Mouse (Mus musculus) hindbrain, embryonic 11.5 days (tissue): ENCODE results near the gene Tex33. TPM values are rescaled to one million over a fixed set of nuclear protein-coding genes. Genes with fewer than 3 reads are reported as not detected.

Experiments
- ATAC-seq: fragments of 200-750 bp; cut with Nextera tagmentation; 2 replicates; pipeline ENCODE4 v1.8.0; 2017; ENCODE audit warnings: mild to moderate bottlenecking, moderate TSS enrichment, moderate library complexity; ENCODE audit not compliant: low FRiP score
- DNase-seq: peaks from one replicate; pipeline ENCODE4 v3.0.0-alpha.2; 2015; ENCODE audit warnings: low spot score
- H3K27ac ChIP-seq: fragments of 300-500 bp; sonication (generic); 2 replicates; pipeline ENCODE4 v1.5.1; 2014; ENCODE audit warnings: mild to moderate bottlenecking, low read depth, low read length
- H3K27me3 ChIP-seq: fragments of 300-500 bp; sonication (generic); 2 replicates; pipeline ENCODE4 v1.6.1; 2014; ENCODE audit warnings: mild to moderate bottlenecking, low read length, moderate library complexity, mixed read lengths; ENCODE audit not compliant: control insufficient read depth, insufficient read depth
- H3K36me3 ChIP-seq: fragments of 300-500 bp; sonication (generic); 2 replicates; pipeline ENCODE4 v1.6.1; 2014; ENCODE audit warnings: mild to moderate bottlenecking, low read length, moderate library complexity, mixed read lengths; ENCODE audit not compliant: control insufficient read depth, insufficient read depth
- H3K4me1 ChIP-seq: fragments of 300-500 bp; sonication (generic); replicated peaks from 2 replicates; pipeline ENCODE4 v1.6.1; 2014; ENCODE audit warnings: low read length, mixed read lengths; ENCODE audit not compliant: control insufficient read depth, insufficient read depth
- H3K4me2 ChIP-seq: fragments of 300-500 bp; sonication (generic); replicated peaks from 2 replicates; pipeline ENCODE4 v1.6.1; 2014; ENCODE audit warnings: mild to moderate bottlenecking, low read depth, low read length
- H3K4me3 ChIP-seq: fragments of 300-500 bp; sonication (generic); 2 replicates; pipeline ENCODE4 v1.5.1; 2014; ENCODE audit warnings: low read depth, low read length
- H3K9ac ChIP-seq: fragments of 300-500 bp; sonication (generic); 2 replicates; pipeline ENCODE4 v1.6.1; 2014; ENCODE audit warnings: low read depth, low read length
- H3K9me3 ChIP-seq: fragments of 300-500 bp; sonication (generic); 2 replicates; pipeline ENCODE4 v1.6.1; 2016; ENCODE audit warnings: low read length; ENCODE audit not compliant: control insufficient read depth
- WGBS: fragments of 180-500 bp; shearing (Covaris S2); extraction: QIAGEN DNeasy Blood & Tissue Kit; methylation state at CpG from one replicate; pipeline ENCODE4 v1.1.7; 2014; 5-methylcytosine and 5-hydroxymethylcytosine counted together
- polyA plus RNA-seq: library from polyadenylated mRNA; unstranded; fragments of >200 nt; fragmentation: Nextera tagmentation; extraction: Ambion mirVana; gene quantifications from 2 replicates; pipeline ENCODE4 v1.2.1, GENCODE M21; 2014

The Tex33 gene
- polyA plus RNA-seq, 1 experiment from 2014 or later: not detected

GRCm38 (mm10) chr15:78377859-78378258, 17.9 kb downstream of the Tex33 start:
- no peak overlapping the region for H3K4me2 ChIP-seq
- H3K4me3 ChIP-seq: no peak overlapping the region
- WGBS: 87% methylated on average over 10 of the region's 10 CpGs
- no peak overlapping the region for H3K27ac ChIP-seq
- H3K36me3 ChIP-seq: no peaks in the 10 kb centered on the region
- ATAC-seq (no peak), DNase-seq (no peak)
- H3K4me1 ChIP-seq: no peaks in the 10 kb centered on the region
- H3K9ac ChIP-seq: no peak overlapping the region
- no peaks in the 10 kb centered on the region for H3K9me3 ChIP-seq
- no peaks in the 10 kb centered on the region for H3K27me3 ChIP-seq

GRCm38 (mm10) chr15:78374204-78374603, 21.5 kb downstream of the Tex33 start:
- H3K4me3 ChIP-seq: no peak overlapping the region
- no peaks in the 10 kb centered on the region for H3K36me3 ChIP-seq
- no peaks in the 10 kb centered on the region for H3K4me1 ChIP-seq
- DNase-seq (no peak), ATAC-seq (no peak)
- peaks cover 5% of the 10 kb centered on the region; the same call in 1 of the 2 replicates for H3K27me3 ChIP-seq
- no peak overlapping the region for H3K9ac ChIP-seq
- no peak overlapping the region for H3K4me2 ChIP-seq
- no peak overlapping the region for H3K27ac ChIP-seq
- no peaks in the 10 kb centered on the region for H3K9me3 ChIP-seq
- 78% methylated on average over 3 of the region's 3 CpGs for WGBS

GRCm38 (mm10) chr15:78372796-78373195, 22.9 kb downstream of the Tex33 start:
- no peak for ATAC-seq
- no peaks in the 10 kb centered on the region for H3K4me1 ChIP-seq
- H3K9me3 ChIP-seq: no peaks in the 10 kb centered on the region
- H3K4me2 ChIP-seq: no peak overlapping the region
- WGBS: 76% methylated on average over 3 of the region's 3 CpGs
- no peak overlapping the region for H3K9ac ChIP-seq
- H3K4me3 ChIP-seq: no peak overlapping the region
- H3K27me3 ChIP-seq: peaks cover 9% of the 10 kb centered on the region; the same call in 1 of the 2 replicates
- no peak for DNase-seq
- no peak overlapping the region for H3K27ac ChIP-seq
- H3K36me3 ChIP-seq: no peaks in the 10 kb centered on the region

GRCm38 (mm10) chr15:78369641-78370040, 26.1 kb downstream of the Tex33 start:
- DNase-seq (no peak), ATAC-seq (no peak)
- Histone ChIP-seq H3K4me3 (no peak overlapping the region), H3K4me1 (no peaks in the 10 kb centered on the region), H3K27me3 (peaks cover 9% of the 10 kb centered on the region; the same call in 1 of the 2 replicates), H3K9me3 (no peaks in the 10 kb centered on the region), H3K4me2 (no peak overlapping the region), H3K27ac (no peak overlapping the region), H3K36me3 (no peaks in the 10 kb centered on the region), H3K9ac (no peak overlapping the region; the same call in 1 of the 2 replicates)
- WGBS: 36% methylated on average over 1 of the region's 1 CpGs

GRCm38 (mm10) chr15:78368926-78369346, 26.8 kb downstream of the Tex33 start:
- Histone ChIP-seq H3K4me1 (no peaks in the 10 kb centered on the region), H3K9me3 (no peaks in the 10 kb centered on the region), H3K4me3 (no peak overlapping the region), H3K36me3 (no peaks in the 10 kb centered on the region), H3K27ac (no peak overlapping the region), H3K9ac (no peak overlapping the region), H3K27me3 (peaks cover 9% of the 10 kb centered on the region; the same call in 1 of the 2 replicates), H3K4me2 (no peak overlapping the region)
- DNase-seq (peak; percentile 77), ATAC-seq (no peak)
- WGBS: 15% methylated on average over 8 of the region's 8 CpGs

- Histone ChIP-seq H3K4me1 (no peaks in the 10 kb centered on the region), H3K36me3 (no peaks in the 10 kb centered on the region)
- 70% methylated on average over 3 of the region's 3 CpGs for WGBS
Measured at GRCm38 (mm10) chr15:78367811-78368210, 27.9 kb downstream of the Tex33 start.

GRCm38 (mm10) chr15:78366875-78367274, 28.8 kb downstream of the Tex33 start:
- no peak for ATAC-seq
- H3K27ac ChIP-seq: no peak overlapping the region
- no peaks in the 10 kb centered on the region for H3K4me1 ChIP-seq
- no peak overlapping the region for H3K9ac ChIP-seq
- H3K9me3 ChIP-seq: no peaks in the 10 kb centered on the region
- peaks cover 9% of the 10 kb centered on the region; the same call in 1 of the 2 replicates for H3K27me3 ChIP-seq
- 86% methylated on average over 8 of the region's 8 CpGs for WGBS
- H3K4me3 ChIP-seq: no peak overlapping the region
- no peak for DNase-seq
- H3K36me3 ChIP-seq: no peaks in the 10 kb centered on the region
- H3K4me2 ChIP-seq: no peak overlapping the region

More at GRCm38 (mm10) chr15:78367811-78368210, 27.9 kb downstream of the Tex33 start:
- H3K27ac ChIP-seq: no peak overlapping the region
- ATAC-seq: no peak
- H3K4me2 ChIP-seq: no peak overlapping the region
- H3K9me3 ChIP-seq: no peaks in the 10 kb centered on the region
- no peak overlapping the region for H3K4me3 ChIP-seq
- H3K9ac ChIP-seq: no peak overlapping the region
- DNase-seq: no peak
- H3K27me3 ChIP-seq: peaks cover 9% of the 10 kb centered on the region; the same call in 1 of the 2 replicates

- Histone ChIP-seq H3K4me1 (no peaks in the 10 kb centered on the region), H3K27me3 (peaks cover 9% of the 10 kb centered on the region; the same call in 1 of the 2 replicates), H3K4me2 (no peak overlapping the region), H3K9me3 (no peaks in the 10 kb centered on the region), H3K36me3 (no peaks in the 10 kb centered on the region), H3K9ac (no peak overlapping the region), H3K4me3 (no peak overlapping the region), H3K27ac (no peak overlapping the region)
- DNase-seq (no peak), ATAC-seq (no peak)
- WGBS: 85% methylated on average over 2 of the region's 2 CpGs
Measured at GRCm38 (mm10) chr15:78365916-78366315, 29.8 kb downstream of the Tex33 start.

GRCm38 (mm10) chr15:78355548-78355947, 40.2 kb downstream of the Tex33 start:
- ATAC-seq: no peak
- Histone ChIP-seq H3K27me3 (no peaks in the 10 kb centered on the region), H3K4me2 (no peak overlapping the region), H3K27ac (no peak overlapping the region), H3K36me3 (no peaks in the 10 kb centered on the region), H3K9ac (no peak overlapping the region), H3K4me1 (no peaks in the 10 kb centered on the region), H3K9me3 (no peaks in the 10 kb centered on the region), H3K4me3 (no peak overlapping the region)
- WGBS: 90% methylated on average over 5 of the region's 5 CpGs
- DNase-seq: no peak
